Mouse (Mus musculus): ENCODE data around the gene Rtkn.

DNA sequence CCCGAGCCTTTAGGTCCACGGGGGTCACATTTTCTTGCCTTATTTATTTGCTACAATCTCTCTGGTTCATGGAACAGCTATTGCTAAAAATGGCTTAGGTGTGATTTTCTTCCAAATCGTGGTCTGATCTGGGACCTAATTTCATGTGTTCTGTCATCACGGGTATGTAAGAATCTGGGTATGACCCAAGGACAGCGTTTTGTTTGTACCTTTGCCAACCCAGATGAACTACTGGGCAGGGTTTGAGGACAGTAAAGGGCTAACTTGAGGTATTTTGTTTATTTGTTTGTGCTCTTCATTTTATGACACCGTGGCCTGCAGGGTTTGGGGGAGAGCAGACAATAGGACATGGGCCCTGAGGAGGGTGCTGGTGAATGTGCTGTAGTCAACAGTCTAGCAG is 45.3 kb downstream of the Rtkn start:
- TF ChIP-seq POLR2A (IDR thresholded peaks at IDR 0.05; ENCODE audit: extremely low read depth, insufficient read depth, low read length) (no peak), CTCF (IDR thresholded peaks at IDR 0.05; ENCODE audit: low read depth, low read length) (no peak)

All from liver, adult 2 months (tissue).